Mouse (Mus musculus) MEL (cell line): ENCODE results near the gene Lrrc8e. TPM values are rescaled to one million over a fixed set of nuclear protein-coding genes. Genes with fewer than 3 reads are reported as not detected.

Source experiments
- DNase-seq: peaks from one replicate; pipeline ENCODE4 v3.0.0; 2011; ENCODE audit warnings: low read depth, low spot score
- H3K27ac ChIP-seq: 2 replicates; pipeline ENCODE4 v1.5.1; 2012; ENCODE audit warnings: low read depth, mild to moderate bottlenecking, control low read depth, low read length, moderate library complexity; ENCODE audit not compliant: control insufficient read depth
- H3K27me3 ChIP-seq, 2 experiments: fragments of 150-350 bp in 1 of 2; sonication (generic) in 1 of 2; 2 replicates each; pipeline ENCODE4 v1.6.1; 2012; ENCODE audit warnings: low read length in 2 of 2, mild to moderate bottlenecking in 2 of 2, improper control_type of control experiment in 1 of 2, moderate library complexity in 1 of 2; ENCODE audit not compliant: insufficient read depth in 2 of 2, control insufficient read depth in 1 of 2
- H3K36me3 ChIP-seq, 2 experiments: 2 replicates each; pipeline ENCODE4 v1.6.1; 2012 to 2014; ENCODE audit warnings: low read length in 2 of 2, improper control_type of control experiment in 1 of 2, inconsistent platforms in 1 of 2, mild to moderate bottlenecking in 1 of 2; ENCODE audit not compliant: insufficient read depth in 2 of 2, control insufficient read depth in 1 of 2
- H3K4me1 ChIP-seq, 2 experiments: fragments of 150-350 bp in 1 of 2; sonication (generic) in 1 of 2; 2 replicates each; pipeline ENCODE4 v1.6.1; 2012; ENCODE audit warnings: low read length in 2 of 2, improper control_type of control experiment in 1 of 2, mild to moderate bottlenecking in 1 of 2; ENCODE audit not compliant: insufficient read depth in 2 of 2, control insufficient read depth in 1 of 2
- H3K4me3 ChIP-seq, 2 experiments: fragments of 150-350 bp in 1 of 2; sonication (generic) in 1 of 2; 2 replicates each; pipeline ENCODE4 v1.5.1; 2012; ENCODE audit warnings: low read depth in 2 of 2, low read length in 2 of 2, mild to moderate bottlenecking in 2 of 2, moderate library complexity in 2 of 2, control low read depth in 1 of 2, improper control_type of control experiment in 1 of 2; ENCODE audit not compliant: control insufficient read depth in 1 of 2, insufficient read depth in 1 of 2
- H3K79me2 ChIP-seq: 2 replicates; pipeline ENCODE4 v1.6.1; 2012; ENCODE audit warnings: mild to moderate bottlenecking, low read length, moderate library complexity; ENCODE audit not compliant: control insufficient read depth, poor library complexity, insufficient read depth
- H3K9ac ChIP-seq: 2 replicates; pipeline ENCODE4 v1.6.1; 2012; ENCODE audit warnings: low read depth, mild to moderate bottlenecking, control low read depth, low read length, moderate library complexity; ENCODE audit not compliant: control insufficient read depth, poor library complexity, severe bottlenecking
- H3K9me3 ChIP-seq: fragments of 150-350 bp; sonication (generic); replicated peaks from 2 replicates; pipeline ENCODE4 v1.6.1; 2012; ENCODE audit warnings: mild to moderate bottlenecking, low read length, improper control_type of control experiment, moderate library complexity; ENCODE audit not compliant: insufficient read depth
- BHLHE40 ChIP-seq: IDR thresholded peaks from 2 replicates; pipeline ENCODE4 v1.6.1; 2012; ENCODE audit warnings: low read depth, mild to moderate bottlenecking, inconsistent platforms, low read length, improper control_type of control experiment, borderline replicate concordance
- CHD1 ChIP-seq: IDR thresholded peaks from 2 replicates; pipeline ENCODE4 v1.6.1; 2012; ENCODE audit warnings: low read depth, mild to moderate bottlenecking, inconsistent platforms, low read length, improper control_type of control experiment
- CHD2 ChIP-seq: IDR thresholded peaks from 2 replicates; pipeline ENCODE4 v1.6.1; 2011; ENCODE audit warnings: low read length, improper control_type of control experiment
- CTCF ChIP-seq, 3 experiments: IDR thresholded peaks in 2 of 3; conservative IDR thresholded peaks in 1 of 3; 2 replicates each; pipeline ENCODE4 v1.5.1; 2011 to 2012; ENCODE audit warnings: low read length in 3 of 3, low read depth in 2 of 3, mild to moderate bottlenecking in 2 of 3, improper control_type of control experiment in 1 of 3, inconsistent platforms in 1 of 3, mixed read lengths in 1 of 3, moderate library complexity in 1 of 3; ENCODE audit not compliant: control insufficient read depth in 1 of 3, insufficient read depth in 1 of 3, poor library complexity in 1 of 3, severe bottlenecking in 1 of 3
- ELF1 ChIP-seq: IDR thresholded peaks from 2 replicates; pipeline ENCODE4 v1.6.1; 2014; ENCODE audit warnings: low read depth, mild to moderate bottlenecking, inconsistent platforms, low read length, improper control_type of control experiment, moderate library complexity
- GATA1 ChIP-seq: IDR thresholded peaks from 2 replicates; pipeline ENCODE4 v1.6.1; 2011; ENCODE audit warnings: low read depth, low read length, improper control_type of control experiment
- MAZ ChIP-seq: IDR thresholded peaks from 2 replicates; pipeline ENCODE4 v1.6.1; 2012; ENCODE audit warnings: low read depth, mild to moderate bottlenecking, inconsistent platforms, low read length, improper control_type of control experiment
- MEF2A ChIP-seq: IDR thresholded peaks from 2 replicates; pipeline ENCODE4 v1.6.1; 2014; ENCODE audit warnings: low read depth, mild to moderate bottlenecking, inconsistent platforms, low read length, improper control_type of control experiment; ENCODE audit not compliant: poor library complexity, insufficient replicate concordance, severe bottlenecking; ENCODE audit errors: extremely low read depth
- MXI1 ChIP-seq: IDR thresholded peaks from 2 replicates; pipeline ENCODE4 v1.6.1; 2011; ENCODE audit warnings: mild to moderate bottlenecking, low read depth, low read length, improper control_type of control experiment
- NRF1 ChIP-seq: IDR thresholded peaks from 2 replicates; pipeline ENCODE4 v1.6.1; 2014; ENCODE audit warnings: low read depth, mild to moderate bottlenecking, inconsistent platforms, low read length, improper control_type of control experiment, moderate library complexity; ENCODE audit not compliant: poor library complexity, insufficient read depth, severe bottlenecking
- POLR2A ChIP-seq, 2 experiments: IDR thresholded peaks; 2 replicates each; pipeline ENCODE4 v1.6.1; 2011 to 2012; ENCODE audit warnings: low read length in 2 of 2, mild to moderate bottlenecking in 2 of 2, control low read depth in 1 of 2, improper control_type of control experiment in 1 of 2, low read depth in 1 of 2, moderate library complexity in 1 of 2; ENCODE audit not compliant: control insufficient read depth in 1 of 2, insufficient read depth in 1 of 2, poor library complexity in 1 of 2
- POLR2AphosphoS2 ChIP-seq: IDR thresholded peaks from 2 replicates; pipeline ENCODE4 v1.6.1; 2011; ENCODE audit warnings: low read length, improper control_type of control experiment
- RAD21 ChIP-seq: IDR thresholded peaks from 2 replicates; pipeline ENCODE4 v1.6.1; 2011; ENCODE audit warnings: mild to moderate bottlenecking, low read depth, low read length, improper control_type of control experiment
- SMC3 ChIP-seq: IDR thresholded peaks from 2 replicates; pipeline ENCODE4 v1.6.1; 2011; ENCODE audit warnings: low read depth, low read length, improper control_type of control experiment
- TAL1 ChIP-seq: IDR thresholded peaks from 2 replicates; pipeline ENCODE4 v1.6.1; 2012; ENCODE audit warnings: mild to moderate bottlenecking, inconsistent platforms, low read length, moderate library complexity, mixed read lengths
- TCF12 ChIP-seq: IDR thresholded peaks from 2 replicates; pipeline ENCODE4 v1.6.1; 2014; ENCODE audit warnings: low read depth, mild to moderate bottlenecking, inconsistent platforms, low read length, improper control_type of control experiment, moderate library complexity
- USF1 ChIP-seq: IDR thresholded peaks from 2 replicates; pipeline ENCODE4 v1.6.1; 2014; ENCODE audit warnings: low read depth, mild to moderate bottlenecking, inconsistent platforms, low read length, improper control_type of control experiment, moderate library complexity
- ZC3H11A ChIP-seq: IDR thresholded peaks from 2 replicates; pipeline ENCODE4 v1.6.1; 2012; ENCODE audit warnings: low read depth, mild to moderate bottlenecking, inconsistent platforms, low read length, improper control_type of control experiment
- ZKSCAN1 ChIP-seq: IDR thresholded peaks from 2 replicates; pipeline ENCODE4 v1.6.1; 2012; ENCODE audit warnings: low read depth, mild to moderate bottlenecking, inconsistent platforms, low read length, improper control_type of control experiment, moderate library complexity
- ZMIZ1 ChIP-seq: IDR thresholded peaks from 2 replicates; pipeline ENCODE4 v1.6.1; 2012; ENCODE audit warnings: low read depth, mild to moderate bottlenecking, inconsistent platforms, low read length, improper control_type of control experiment, moderate library complexity
- ZNF384 ChIP-seq: IDR thresholded peaks from 2 replicates; pipeline ENCODE4 v1.6.1; 2012; ENCODE audit warnings: low read depth, mild to moderate bottlenecking, inconsistent platforms, low read length, improper control_type of control experiment
- polyA plus RNA-seq, 2 experiments: library from polyadenylated mRNA; stranded (reverse) in 1 of 2; unstranded in 1 of 2; fragments of >175 nt in 1 of 2; fragments of >200 nt in 1 of 2; gene quantifications; 2 replicates each; pipeline versions ENCODE4 v1.2.1 to v1.2.4; 2012; ENCODE audit warnings: low replicate concordance in 2 of 2, low read depth in 1 of 2; ENCODE audit not compliant: insufficient read length in 2 of 2, insufficient read depth in 1 of 2, missing spikeins in 1 of 2
- total RNA-seq: library from RNA; depleted of rRNA; stranded (reverse); fragments of 300-350 nt; gene quantifications from 2 replicates; pipeline ENCODE4 v1.2.3, GENCODE M21; 2012

The Lrrc8e gene
- total and polyA plus RNA-seq, 3 experiments = 0.35 to 0.36 TPM; not detected in 1

GRCm38 (mm10) chr8:4192807-4193587 lies 33.6 kb upstream of the Lrrc8e start:
- H3K9ac ChIP-seq = no peak overlapping the region
- no peaks in the 10 kb centered on the region; a peak in 1 of 4 replicates for H3K4me1 ChIP-seq
- TF ChIP-seq CHD2 = peak; percentile 42; the same call in 1 of the 2 replicates
- TF ChIP-seq RAD21 = peak; percentile 80
- TF ChIP-seq ZC3H11A = peak; percentile 63
- no peak for TF ChIP-seq CHD1
- peak; percentile 79 for TF ChIP-seq SMC3
- TF ChIP-seq ELF1 = no peak
- no peak for TF ChIP-seq NRF1
- peak; percentile 76 to 94 (median 87) for TF ChIP-seq CTCF (IDR thresholded peaks at IDR 0.05 in 2 of 3, conservative IDR thresholded peaks at IDR 0.05 in 1 of 3; ENCODE audit: control insufficient read depth in 1 of 3, insufficient read depth in 1 of 3, low read depth in 2 of 3, low read length in 3 of 3, poor library complexity in 1 of 3, severe bottlenecking in 1 of 3)
- no peak for TF ChIP-seq ZMIZ1
- TF ChIP-seq GATA1 = no peak
- H3K36me3 ChIP-seq = no peaks in the 10 kb centered on the region
- no peaks in the 10 kb centered on the region for H3K79me2 ChIP-seq
- DNase-seq = peak; percentile 71
- no peaks in the 10 kb centered on the region for H3K9me3 ChIP-seq
- H3K4me3 ChIP-seq = no peak overlapping the region
- no peaks in the 10 kb centered on the region for H3K27me3 ChIP-seq
- no peak overlapping the region for H3K27ac ChIP-seq

- DNase-seq = no peak
- Histone ChIP-seq H3K27ac (no peak overlapping the region), H3K9me3 (no peaks in the 10 kb centered on the region), H3K4me3 (no peak overlapping the region), H3K79me2 (no peaks in the 10 kb centered on the region), H3K27me3 (no peaks in the 10 kb centered on the region), H3K36me3 (no peaks in the 10 kb centered on the region), H3K4me1 (no peaks in the 10 kb centered on the region; a peak in 1 of 4 replicates), H3K9ac (no peak overlapping the region)
- peak in 1 of 3 experiments; percentile 0; a peak in 1 of 6 replicates for TF ChIP-seq CTCF (IDR thresholded peaks at IDR 0.05 in 2 of 3, conservative IDR thresholded peaks at IDR 0.05 in 1 of 3; ENCODE audit: control insufficient read depth in 1 of 3, insufficient read depth in 1 of 3, low read depth in 2 of 3, low read length in 3 of 3, poor library complexity in 1 of 3, severe bottlenecking in 1 of 3)
- TF ChIP-seq TCF12 = no peak
Observed at GRCm38 (mm10) chr8:4193588-4193894, 33.1 kb upstream of the Lrrc8e start.

GRCm38 (mm10) chr8:4201321-4201720 lies 25.3 kb upstream of the Lrrc8e start:
- no peak overlapping the region for H3K4me3 ChIP-seq
- DNase-seq = no peak
- H3K36me3 ChIP-seq = no peaks in the 10 kb centered on the region
- no peaks in the 10 kb centered on the region for H3K9me3 ChIP-seq
- H3K9ac ChIP-seq = no peak overlapping the region
- H3K4me1 ChIP-seq = no peaks in the 10 kb centered on the region
- no peaks in the 10 kb centered on the region for H3K27me3 ChIP-seq
- no peak overlapping the region for H3K27ac ChIP-seq
- H3K79me2 ChIP-seq = no peaks in the 10 kb centered on the region
- no peak for TF ChIP-seq GATA1
- TF ChIP-seq SMC3 = no peak
- no peak for TF ChIP-seq ZNF384
- TF ChIP-seq CHD2 = no peak
- TF ChIP-seq TCF12 = no peak
- TF ChIP-seq POLR2AphosphoS2 = no peak
- TF ChIP-seq TAL1 = no peak
- TF ChIP-seq ZKSCAN1 = no peak
- TF ChIP-seq MEF2A = no peak
- TF ChIP-seq MXI1 = no peak
- TF ChIP-seq BHLHE40 = no peak
- no peak for TF ChIP-seq MAZ
- TF ChIP-seq NRF1 = no peak
- no peak for TF ChIP-seq ZC3H11A
- TF ChIP-seq POLR2A (IDR thresholded peaks at IDR 0.05; ENCODE audit: control insufficient read depth in 1 of 2, insufficient read depth in 1 of 2, low read depth in 1 of 2, low read length in 2 of 2, poor library complexity in 1 of 2) = no peak
- no peak for TF ChIP-seq USF1
- no peak for TF ChIP-seq CHD1
- TF ChIP-seq ZMIZ1 = no peak
